Mouse (Mus musculus): Measurements from ENCODE around the gene Pecr.

Pecr gene

GRCm38 (mm10) chr1:72283992-72284485 is at the start of gene Pecr, which contains the start of gene Tmem169:
Gene Pecr (minus strand): TSS chr1:72284314.
Gene Tmem169 (plus strand): TSS chr1:72284369.
- peak; percentile 97 to 98 for DNase-seq

GRCm38 (mm10) chr1:72326162-72326821 is 42.2 kb upstream of the Pecr start:
- DNase-seq: no peak

- no peak for DNase-seq
Observed at GRCm38 (mm10) chr1:72323248-72323647, 39.1 kb upstream of the Pecr start.

GRCm38 (mm10) chr1:72320759-72321158 is 36.6 kb upstream of the Pecr start:
- no peak for DNase-seq

- no peak for DNase-seq
Observed at GRCm38 (mm10) chr1:72316901-72317300, 32.8 kb upstream of the Pecr start.

GRCm38 (mm10) chr1:72316409-72316808 is 32.3 kb upstream of the Pecr start:
- DNase-seq: no peak

GRCm38 (mm10) chr1:72315447-72315846 is 31.3 kb upstream of the Pecr start:
- no peak for DNase-seq

GRCm38 (mm10) chr1:72313399-72314039 is 29.4 kb upstream of the Pecr start:
- DNase-seq: peak in 1 of 2 experiments; percentile 85

GRCm38 (mm10) chr1:72312701-72313398 is 28.7 kb upstream of the Pecr start:
- DNase-seq: no peak

- no peak for DNase-seq
Observed at GRCm38 (mm10) chr1:72309744-72310424, 25.8 kb upstream of the Pecr start.

- DNase-seq: no peak
Observed at GRCm38 (mm10) chr1:72308919-72309318, 24.8 kb upstream of the Pecr start.

- peak; percentile 96 to 97 for DNase-seq
Observed at GRCm38 (mm10) chr1:72307317-72307798, 23.2 kb upstream of the Pecr start, which contains the start of gene Xrcc5. Gene Xrcc5 (plus strand): TSS chr1:72307421.

GRCm38 (mm10) chr1:72306679-72307181 is 22.6 kb upstream of the Pecr start:
- DNase-seq: peak; percentile 78 to 82

- DNase-seq: no peak
Observed at GRCm38 (mm10) chr1:72306241-72306640, 22.1 kb upstream of the Pecr start.

- no peak for DNase-seq
Observed at GRCm38 (mm10) chr1:72301845-72302244, 17.7 kb upstream of the Pecr start.

- no peak for DNase-seq
Observed at GRCm38 (mm10) chr1:72295746-72296145, 11.6 kb upstream of the Pecr start.

- DNase-seq: no peak
Observed at GRCm38 (mm10) chr1:72293869-72294663, 10.0 kb upstream of the Pecr start.

GRCm38 (mm10) chr1:72291925-72292324 is 7.8 kb upstream of the Pecr start:
- DNase-seq: no peak

GRCm38 (mm10) chr1:72291421-72291820 is 7.3 kb upstream of the Pecr start:
- DNase-seq: no peak

- DNase-seq: no peak
Observed at GRCm38 (mm10) chr1:72290896-72291295, 6.8 kb upstream of the Pecr start.

- DNase-seq: no peak
Observed at GRCm38 (mm10) chr1:72288527-72289150, 4.5 kb upstream of the Pecr start.
